Comparison of ENCODE assay signal across 8 mouse cellular contexts in the genomic region with DNA sequence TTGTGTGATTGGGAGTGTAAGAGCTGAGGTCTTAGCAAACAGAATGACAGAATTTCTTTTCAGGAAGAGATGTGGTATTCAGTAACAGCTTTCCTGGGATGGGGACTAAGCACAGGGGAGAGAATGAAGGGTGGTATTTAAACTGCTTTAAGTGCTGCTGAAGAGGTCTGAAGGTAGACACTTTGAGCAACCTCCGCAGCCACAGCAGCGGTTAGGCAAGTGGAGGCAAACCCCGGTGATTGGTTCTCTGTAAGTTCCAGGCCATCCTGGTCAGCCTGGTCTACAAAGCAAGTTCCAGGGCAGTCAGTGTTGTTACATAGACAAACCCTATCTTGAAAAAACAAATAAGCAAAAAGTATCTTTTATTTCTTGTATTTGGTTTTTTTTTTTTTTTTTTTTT. TPM values are rescaled to one million over a fixed set of nuclear protein-coding genes. Genes with fewer than 3 reads are reported as not detected.
A peak's percentile ranks its signal among the peaks of the same experiment; 100 is the strongest.
DNase-seq lines count a peak whose midpoint lies in the region; ATAC-seq and TF ChIP-seq lines count a peak whose summit lies in the region.

No protein-coding gene starts in this region.

- no peaks in the 10 kb centered on the region for H3K27me3 ChIP-seq in spleen, adult 2 months (ENCODE audit: control insufficient read depth, insufficient read depth, low read length)
- no peaks in the 10 kb centered on the region for H3K27me3 ChIP-seq in forebrain, embryonic 14.5 days (replicated peaks; ENCODE audit: control insufficient read depth, insufficient read depth, low read length)
- H3K27me3 ChIP-seq in liver, embryonic 16.5 days (ENCODE audit: control insufficient read depth, insufficient read depth, low read depth, low read length) = no peaks in the 10 kb centered on the region
- H3K27me3 ChIP-seq in stomach, postnatal 0 days (ENCODE audit: control insufficient read depth, insufficient read depth, low read length) = no peaks in the 10 kb centered on the region

- TF ChIP-seq CTCF in spleen, adult 2 months (IDR thresholded peaks at IDR 0.05; ENCODE audit: extremely low read depth, insufficient read depth, insufficient read length, insufficient replicate concordance) = no peak
- no peak for TF ChIP-seq CTCF in stomach, postnatal 0 days (IDR thresholded peaks at IDR 0.05; ENCODE audit: low read depth)

- peak overlapping the region; percentile 66; the same call in 1 of the 2 replicates for H3K9ac ChIP-seq in forebrain, embryonic 14.5 days (ENCODE audit: low read length)
- H3K9ac ChIP-seq in liver, embryonic 16.5 days (ENCODE audit: low read depth, low read length) = peak overlapping the region; percentile 87
- peak overlapping the region; percentile 88 for H3K9ac ChIP-seq in stomach, postnatal 0 days (ENCODE audit: low read length)

- ATAC-seq in forebrain, embryonic 14.5 days = no peak
- no peak for ATAC-seq in liver, embryonic 16.5 days (ENCODE audit: low read depth)
- ATAC-seq in stomach, postnatal 0 days (ENCODE audit: low FRiP score, low TSS enrichment) = no peak

- peaks cover 9% of the 10 kb centered on the region; the same call in 1 of the 2 replicates for H3K4me1 ChIP-seq in spleen, adult 2 months (ENCODE audit: control insufficient read depth, insufficient read depth, insufficient read length)
- peaks cover 20% of the 10 kb centered on the region for H3K4me1 ChIP-seq in forebrain, embryonic 14.5 days (ENCODE audit: control insufficient read depth, insufficient read depth, low read length)
- H3K4me1 ChIP-seq in liver, embryonic 16.5 days (ENCODE audit: control insufficient read depth, low read depth, low read length) = peaks cover 61% of the 10 kb centered on the region
- H3K4me1 ChIP-seq in stomach, postnatal 0 days (replicated peaks; ENCODE audit: control insufficient read depth, insufficient read depth) = peaks cover 6% of the 10 kb centered on the region

- H3K9me3 ChIP-seq in forebrain, embryonic 14.5 days (replicated peaks; ENCODE audit: control insufficient read depth, low read length) = no peaks in the 10 kb centered on the region
- H3K9me3 ChIP-seq in liver, embryonic 16.5 days (replicated peaks; ENCODE audit: control insufficient read depth, low read length) = no peaks in the 10 kb centered on the region
- no peaks in the 10 kb centered on the region for H3K9me3 ChIP-seq in stomach, postnatal 0 days (ENCODE audit: control insufficient read depth, low read length)

- H3K4me2 ChIP-seq in forebrain, embryonic 14.5 days (ENCODE audit: low read length) = peak overlapping the region; percentile 81
- peak overlapping the region; percentile 79 for H3K4me2 ChIP-seq in liver, embryonic 16.5 days (ENCODE audit: low read depth, low read length)
- H3K4me2 ChIP-seq in stomach, postnatal 0 days (replicated peaks; ENCODE audit: low read depth) = peak overlapping the region; percentile 81

- TF ChIP-seq POLR2A in spleen, adult 2 months (IDR thresholded peaks at IDR 0.05; ENCODE audit: low read depth, low read length) = no peak

- peaks cover 14% of the 10 kb centered on the region for H3K36me3 ChIP-seq in spleen, adult 2 months (ENCODE audit: control insufficient read depth, insufficient read depth, low read length)
- peaks cover 12% of the 10 kb centered on the region for H3K36me3 ChIP-seq in forebrain, embryonic 14.5 days (ENCODE audit: control insufficient read depth, insufficient read depth, low read length)
- peaks cover 25% of the 10 kb centered on the region for H3K36me3 ChIP-seq in liver, embryonic 16.5 days (ENCODE audit: control insufficient read depth, insufficient read depth)
- peaks cover 11% of the 10 kb centered on the region; the same call in 1 of the 2 replicates for H3K36me3 ChIP-seq in stomach, postnatal 0 days (ENCODE audit: control insufficient read depth, insufficient read depth, low read length)

- peak overlapping the region; percentile 75 for H3K27ac ChIP-seq in spleen, adult 2 months (ENCODE audit: insufficient read depth, low read length)
- H3K27ac ChIP-seq in forebrain, embryonic 14.5 days (ENCODE audit: low read depth, low read length) = 0 out of 2 replicates have a peak overlapping the region, but pooled peaks have one; percentile 33
- peak overlapping the region; percentile 98 for H3K27ac ChIP-seq in liver, embryonic 16.5 days (ENCODE audit: low read length)
- peak overlapping the region; percentile 99 for H3K27ac ChIP-seq in stomach, postnatal 0 days (replicated peaks)

- WGBS in spleen, adult 2 months = 74% methylated on average over 3 of the region's 3 CpGs
- 39% methylated on average over 3 of the region's 3 CpGs for WGBS in forebrain, embryonic 14.5 days
- 27% methylated on average over 3 of the region's 3 CpGs for WGBS in liver, embryonic 16.5 days (ENCODE audit: insufficient replicate concordance)
- WGBS in stomach, postnatal 0 days = 23% methylated on average over 3 of the region's 3 CpGs

- no peak for TF ChIP-seq EP300 in stomach, postnatal 0 days (optimal IDR thresholded peaks at IDR 0.05)

- H3K4me3 ChIP-seq in spleen, adult 2 months (ENCODE audit: extremely low read depth, insufficient read depth, insufficient read length) = peak overlapping the region; percentile 74; the same call in 1 of the 2 replicates
- peak overlapping the region; percentile 48 for H3K4me3 ChIP-seq in forebrain, embryonic 14.5 days (ENCODE audit: low read depth, low read length)
- peak overlapping the region; percentile 83 for H3K4me3 ChIP-seq in liver, embryonic 16.5 days (ENCODE audit: low read depth, low read length)
- peak overlapping the region; percentile 69 for H3K4me3 ChIP-seq in stomach, postnatal 0 days (ENCODE audit: low read depth, low read length)

- no peak for DNase-seq in spleen, adult 2 months (ENCODE audit: low read depth in 1 of 2, low spot score in 2 of 2)
- no peak for DNase-seq in spleen, postnatal 10 days (ENCODE audit: low spot score in 2 of 2)
- no peak for DNase-seq in forebrain, embryonic 14.5 days (ENCODE audit: low spot score)
- DNase-seq in stomach, postnatal 0 days (ENCODE audit: low spot score) = no peak
- DNase-seq in left cerebral cortex, adult 9 months (ENCODE audit: low spot score in 2 of 2) = no peak
- DNase-seq in thymus, postnatal 36 days = no peak
- DNase-seq in right cerebral cortex, adult 2 months (ENCODE audit: low spot score in 2 of 2) = no peak

RNA-seq across cellular contexts. Expression of a gene that starts 1.7 kb away (rescaled TPM):
- 49.0 and 54.8 TPM in 2 replicates for polyA plus RNA-seq in spleen, adult 2 months (2012; rRNA removed)
- 9.9 and 11.8 TPM in 2 replicates for polyA plus RNA-seq in forebrain, embryonic 14.5 days (2014; fragmentation: Nextera tagmentation; extraction: Ambion mirVana)
- 43.2 and 46.0 TPM in 2 replicates for polyA plus RNA-seq in liver, embryonic 16.5 days (2015; fragmentation: Nextera tagmentation; extraction: Ambion mirVana)
- 42.6 and 49.0 TPM in 2 replicates for polyA plus RNA-seq in stomach, postnatal 0 days (2015; fragmentation: Nextera tagmentation; extraction: Ambion mirVana)

RNA-seq across cellular contexts. Expression of a gene that starts 1.8 kb away (rescaled TPM):
- 20.6 and 21.3 TPM in 2 replicates for polyA plus RNA-seq in spleen, adult 2 months (2012; rRNA removed)
- 200 and 269 TPM in 2 replicates for polyA plus RNA-seq in forebrain, embryonic 14.5 days (2014; fragmentation: Nextera tagmentation; extraction: Ambion mirVana)
- polyA plus RNA-seq in liver, embryonic 16.5 days (2015; fragmentation: Nextera tagmentation; extraction: Ambion mirVana) = 176 and 206 TPM in 2 replicates
- polyA plus RNA-seq in stomach, postnatal 0 days (2015; fragmentation: Nextera tagmentation; extraction: Ambion mirVana) = 158 and 179 TPM in 2 replicates

RNA-seq across cellular contexts. Expression of a gene that starts 8.3 kb away (rescaled TPM):
- 39.1 and 43.9 TPM in 2 replicates for polyA plus RNA-seq in spleen, adult 2 months (2012; rRNA removed)
- polyA plus RNA-seq in forebrain, embryonic 14.5 days (2014; fragmentation: Nextera tagmentation; extraction: Ambion mirVana) = 34.9 and 41.0 TPM in 2 replicates
- 14.9 and 15.1 TPM in 2 replicates for polyA plus RNA-seq in liver, embryonic 16.5 days (2015; fragmentation: Nextera tagmentation; extraction: Ambion mirVana)
- polyA plus RNA-seq in stomach, postnatal 0 days (2015; fragmentation: Nextera tagmentation; extraction: Ambion mirVana) = 20.9 and 22.6 TPM in 2 replicates

RNA-seq across cellular contexts. Expression of a gene that starts 10.0 kb away (rescaled TPM):
- 58.2 and 111 TPM in 2 replicates for polyA plus RNA-seq in spleen, adult 2 months (2012; rRNA removed)
- polyA plus RNA-seq in forebrain, embryonic 14.5 days (2014; fragmentation: Nextera tagmentation; extraction: Ambion mirVana) = 35.2 and 41.1 TPM in 2 replicates
- 6.6 and 8.7 TPM in 2 replicates for polyA plus RNA-seq in liver, embryonic 16.5 days (2015; fragmentation: Nextera tagmentation; extraction: Ambion mirVana)
- 18.0 and 21.3 TPM in 2 replicates for polyA plus RNA-seq in stomach, postnatal 0 days (2015; fragmentation: Nextera tagmentation; extraction: Ambion mirVana)

RNA-seq across cellular contexts. Expression of a gene that starts 16.5 kb away (rescaled TPM):
- polyA plus RNA-seq in spleen, adult 2 months (2012; rRNA removed) = 47.0 and 54.2 TPM in 2 replicates
- 7.7 and 8.3 TPM in 2 replicates for polyA plus RNA-seq in forebrain, embryonic 14.5 days (2014; fragmentation: Nextera tagmentation; extraction: Ambion mirVana)
- 7.2 and 8.6 TPM in 2 replicates for polyA plus RNA-seq in liver, embryonic 16.5 days (2015; fragmentation: Nextera tagmentation; extraction: Ambion mirVana)
- 48.4 and 48.6 TPM in 2 replicates for polyA plus RNA-seq in stomach, postnatal 0 days (2015; fragmentation: Nextera tagmentation; extraction: Ambion mirVana)

Comparison
In these comparisons a context has a peak if more than half of its experiments do, and no peak if none do; other contexts are left out.
1. H3K27ac ChIP-seq: peak in every context shown above with its lines; median percentile 99 in stomach, postnatal 0 days; 98 in liver, embryonic 16.5 days; 75 in spleen, adult 2 months; 33 in forebrain, embryonic 14.5 days.